Mouse (Mus musculus) neural tube, embryonic 14.5 days (tissue): ENCODE data around the gene Nfkbie. TPM values are rescaled to one million over a fixed set of nuclear protein-coding genes. Genes with fewer than 3 reads are reported as not detected.
A peak's percentile ranks its signal among the peaks of the same experiment; 100 is the strongest.

ENCODE experiments used
- ATAC-seq: fragments of 200-750 bp; cut with Nextera tagmentation; 2 replicates; pipeline ENCODE4 v1.8.0; 2017; ENCODE audit warnings: low read depth, mild to moderate bottlenecking, moderate TSS enrichment, moderate library complexity
- H3K27ac ChIP-seq: fragments of 300-500 bp; sonication (generic); 2 replicates; pipeline ENCODE4 v1.5.1; 2014; ENCODE audit warnings: low read depth, mild to moderate bottlenecking, control low read depth, low read length, moderate library complexity, mixed read lengths
- H3K27me3 ChIP-seq: fragments of 300-500 bp; sonication (generic); 2 replicates; pipeline ENCODE4 v1.6.1; 2014; ENCODE audit warnings: low read length; ENCODE audit not compliant: control insufficient read depth, insufficient read depth
- H3K36me3 ChIP-seq: fragments of 300-500 bp; sonication (generic); 2 replicates; pipeline ENCODE4 v1.6.1; 2014; ENCODE audit warnings: low read length, mixed read lengths; ENCODE audit not compliant: control insufficient read depth, insufficient read depth
- H3K4me1 ChIP-seq: fragments of 300-500 bp; sonication (generic); 2 replicates; pipeline ENCODE4 v1.6.1; 2014; ENCODE audit warnings: low read length; ENCODE audit not compliant: control insufficient read depth, insufficient read depth
- H3K4me2 ChIP-seq: fragments of 300-500 bp; sonication (generic); 2 replicates; pipeline ENCODE4 v1.6.1; 2014; ENCODE audit warnings: mild to moderate bottlenecking, low read depth, low read length, control low read depth
- H3K4me3 ChIP-seq: fragments of 300-500 bp; sonication (generic); 2 replicates; pipeline ENCODE4 v1.5.1; 2014; ENCODE audit warnings: low read depth, low read length, control low read depth, mixed read lengths
- H3K9ac ChIP-seq: fragments of 300-500 bp; sonication (generic); replicated peaks from 2 replicates; pipeline ENCODE4 v1.6.1; 2014; ENCODE audit warnings: low read depth, mild to moderate bottlenecking, control low read depth, low read length, mixed read lengths
- H3K9me3 ChIP-seq: fragments of 300-500 bp; sonication (generic); 2 replicates; pipeline ENCODE4 v1.6.1; 2016; ENCODE audit warnings: low read length; ENCODE audit not compliant: control insufficient read depth
- WGBS: fragments of 180-500 bp; shearing (Covaris S2); extraction: QIAGEN DNeasy Blood & Tissue Kit; methylation state at CpG from one replicate; pipeline ENCODE4 v1.1.7; 2014; 5-methylcytosine and 5-hydroxymethylcytosine counted together
- polyA plus RNA-seq: library from polyadenylated mRNA; unstranded; fragments of >200 nt; fragmentation: Nextera tagmentation; extraction: Ambion mirVana; gene quantifications from 2 replicates; pipeline ENCODE4 v1.2.1, GENCODE M21; 2014

The Nfkbie gene
- polyA plus RNA-seq, 1 experiment from 2014 or later, result 4.2 TPM

DNA sequence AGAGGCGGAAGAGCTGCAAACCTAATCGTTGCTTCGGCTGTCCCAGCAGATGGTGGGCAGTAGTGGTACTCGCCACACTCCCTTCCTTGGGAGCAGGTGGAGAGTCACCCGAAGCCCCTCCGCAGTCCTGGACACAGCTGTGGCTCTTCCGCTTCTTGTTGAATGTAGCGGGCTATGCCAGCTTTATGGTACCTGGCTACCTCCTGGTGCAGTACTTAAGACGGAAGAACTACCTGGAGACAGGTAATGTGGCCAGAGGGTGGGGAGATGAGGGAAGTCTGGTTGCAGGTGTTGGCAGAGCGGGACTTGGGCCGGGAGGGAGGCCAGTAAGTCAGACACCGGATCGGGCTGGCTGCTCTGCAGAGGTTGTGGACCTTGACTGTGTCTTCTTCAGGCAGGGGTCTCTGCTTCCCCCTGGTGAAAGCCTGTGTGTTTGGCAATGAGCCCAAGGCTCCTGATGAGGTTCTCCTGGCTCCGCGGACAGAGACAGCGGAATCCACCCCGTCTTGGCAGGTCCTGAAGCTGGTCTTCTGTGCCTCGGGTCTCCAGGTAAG lies 9.1 kb downstream of the Nfkbie start:
- H3K9ac ChIP-seq, result peak overlapping the region; percentile 71
- H3K4me1 ChIP-seq, result peaks cover 8% of the 10 kb centered on the region
- H3K27ac ChIP-seq, result peak overlapping the region; percentile 80
- peaks cover 35% of the 10 kb centered on the region for H3K36me3 ChIP-seq
- ATAC-seq, result peak; percentile 4; the same call in 1 of the 2 replicates
- peak overlapping the region; percentile 69 for H3K4me3 ChIP-seq
- no peaks in the 10 kb centered on the region for H3K27me3 ChIP-seq
- no peaks in the 10 kb centered on the region for H3K9me3 ChIP-seq
- 9% methylated on average over 18 of the region's 18 CpGs for WGBS
- H3K4me2 ChIP-seq, result peak overlapping the region; percentile 93

- WGBS, result 95% methylated on average over 11 of the region's 11 CpGs
- Histone ChIP-seq H3K27me3 (no peaks in the 10 kb centered on the region), H3K9ac (peak overlapping the region; percentile 71), H3K9me3 (no peaks in the 10 kb centered on the region), H3K27ac (no peak overlapping the region), H3K4me1 (peaks cover 8% of the 10 kb centered on the region), H3K36me3 (peaks cover 40% of the 10 kb centered on the region), H3K4me3 (peak overlapping the region; percentile 69; the same call in 1 of the 2 replicates), H3K4me2 (peak overlapping the region; percentile 93)
- ATAC-seq, result no peak
Observed at GRCm38 (mm10) chr17:45565103-45565502, 9.6 kb downstream of the Nfkbie start.

GRCm38 (mm10) chr17:45566031-45566359 lies 10.5 kb downstream of the Nfkbie start:
- no peak overlapping the region for H3K4me3 ChIP-seq
- H3K27me3 ChIP-seq, result no peaks in the 10 kb centered on the region
- H3K9ac ChIP-seq, result no peak overlapping the region
- no peak overlapping the region for H3K4me2 ChIP-seq
- peaks cover 8% of the 10 kb centered on the region for H3K4me1 ChIP-seq
- 92% methylated on average over 1 of the region's 1 CpGs for WGBS
- no peak for ATAC-seq
- H3K9me3 ChIP-seq, result no peaks in the 10 kb centered on the region
- no peak overlapping the region for H3K27ac ChIP-seq
- peaks cover 49% of the 10 kb centered on the region for H3K36me3 ChIP-seq

DNA sequence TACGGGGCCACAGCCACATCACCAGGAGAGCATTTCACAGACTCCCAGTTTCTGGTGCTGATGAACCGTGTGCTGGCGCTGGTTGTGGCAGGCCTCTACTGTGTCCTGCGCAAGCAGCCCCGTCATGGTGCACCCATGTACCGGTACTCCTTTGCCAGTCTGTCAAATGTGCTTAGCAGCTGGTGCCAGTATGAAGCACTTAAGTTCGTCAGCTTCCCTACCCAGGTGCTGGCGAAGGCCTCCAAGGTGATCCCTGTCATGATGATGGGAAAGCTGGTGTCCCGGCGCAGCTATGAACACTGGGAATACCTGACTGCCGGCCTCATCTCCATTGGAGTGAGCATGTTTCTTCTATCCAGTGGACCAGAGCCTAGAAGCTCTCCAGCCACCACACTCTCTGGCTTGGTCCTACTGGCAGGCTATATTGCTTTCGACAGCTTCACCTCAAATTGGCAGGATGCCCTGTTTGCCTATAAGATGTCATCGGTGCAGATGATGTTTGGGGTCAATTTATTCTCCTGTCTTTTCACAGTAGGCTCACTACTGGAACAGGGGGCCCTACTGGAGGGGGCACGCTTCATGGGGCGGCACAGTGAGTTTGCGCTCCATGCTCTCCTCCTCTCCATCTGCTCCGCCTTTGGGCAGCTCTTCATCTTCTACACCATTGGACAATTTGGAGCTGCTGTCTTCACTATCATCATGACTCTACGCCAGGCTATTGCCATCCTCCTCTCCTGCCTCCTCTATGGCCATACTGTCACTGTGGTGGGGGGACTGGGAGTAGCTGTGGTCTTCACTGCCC lies 11.1 kb downstream of the Nfkbie start:
- Histone ChIP-seq H3K36me3 (peaks cover 55% of the 10 kb centered on the region), H3K4me3 (no peak overlapping the region), H3K9me3 (no peaks in the 10 kb centered on the region), H3K9ac (no peak overlapping the region; the same call in 1 of the 2 replicates), H3K27me3 (no peaks in the 10 kb centered on the region), H3K4me1 (peaks cover 12% of the 10 kb centered on the region), H3K27ac (no peak overlapping the region), H3K4me2 (no peak overlapping the region)
- ATAC-seq, result no peak
- WGBS, result 66% methylated on average over 18 of the region's 18 CpGs

- Histone ChIP-seq H3K9ac (no peak overlapping the region; the same call in 1 of the 2 replicates), H3K27me3 (no peaks in the 10 kb centered on the region), H3K4me1 (peaks cover 17% of the 10 kb centered on the region), H3K27ac (no peak overlapping the region), H3K36me3 (peaks cover 57% of the 10 kb centered on the region), H3K4me3 (no peak overlapping the region), H3K9me3 (no peaks in the 10 kb centered on the region), H3K4me2 (no peak overlapping the region)
- WGBS, result 21% methylated on average over 4 of the region's 4 CpGs
- ATAC-seq, result no peak
Observed at GRCm38 (mm10) chr17:45567162-45567601, 11.7 kb downstream of the Nfkbie start.

- H3K9me3 ChIP-seq, result no peaks in the 10 kb centered on the region
- H3K27ac ChIP-seq, result no peak overlapping the region
- no peak overlapping the region for H3K9ac ChIP-seq
- H3K36me3 ChIP-seq, result peaks cover 57% of the 10 kb centered on the region
- no peak overlapping the region for H3K4me3 ChIP-seq
- H3K4me1 ChIP-seq, result peaks cover 17% of the 10 kb centered on the region
- H3K4me2 ChIP-seq, result no peak overlapping the region
- H3K27me3 ChIP-seq, result no peaks in the 10 kb centered on the region
- 87% methylated on average over 12 of the region's 12 CpGs for WGBS
- ATAC-seq, result no peak
Observed at GRCm38 (mm10) chr17:45568990-45569389, 13.5 kb downstream of the Nfkbie start.

- Histone ChIP-seq H3K4me2 (no peak overlapping the region), H3K4me3 (no peak overlapping the region), H3K27me3 (no peaks in the 10 kb centered on the region), H3K36me3 (peaks cover 57% of the 10 kb centered on the region), H3K9ac (no peak overlapping the region), H3K9me3 (no peaks in the 10 kb centered on the region), H3K27ac (no peak overlapping the region), H3K4me1 (peaks cover 21% of the 10 kb centered on the region)
- no peak for ATAC-seq
- 83% methylated on average over 4 of the region's 4 CpGs for WGBS
Observed at GRCm38 (mm10) chr17:45569999-45570398, 14.5 kb downstream of the Nfkbie start.

GRCm38 (mm10) chr17:45572103-45573086 lies 16.9 kb downstream of the Nfkbie start:
- H3K4me1 ChIP-seq, result peaks cover 20% of the 10 kb centered on the region
- H3K27me3 ChIP-seq, result no peaks in the 10 kb centered on the region
- under 1% methylated on average over 55 of the region's 57 CpGs for WGBS
- peak overlapping the region; percentile 98 for H3K9ac ChIP-seq
- peaks cover 43% of the 10 kb centered on the region for H3K36me3 ChIP-seq
- H3K9me3 ChIP-seq, result no peaks in the 10 kb centered on the region
- H3K4me3 ChIP-seq, result peak overlapping the region; percentile 100
- peak; percentile 48 for ATAC-seq
- peak overlapping the region; percentile 92 for H3K4me2 ChIP-seq
- H3K27ac ChIP-seq, result peak overlapping the region; percentile 99
